Mouse (Mus musculus): ENCODE measurements around the gene Nfil3.

GRCm38 (mm10) chr13:53008489-53009184, 27.8 kb upstream of the Nfil3 start:
- TF ChIP-seq MAFK (IDR thresholded peaks at IDR 0.05; ENCODE audit: insufficient read depth, low read depth, low read length): no peak
- no peak for TF ChIP-seq HCFC1 (IDR thresholded peaks at IDR 0.05; ENCODE audit: borderline replicate concordance, insufficient read depth, low read length)
- no peak for TF ChIP-seq ZNF384 (IDR thresholded peaks at IDR 0.05; ENCODE audit: low read depth, low read length)
- no peak for TF ChIP-seq ZC3H11A (IDR thresholded peaks at IDR 0.05; ENCODE audit: borderline replicate concordance, low read depth, low read length)
- TF ChIP-seq CHD2 (IDR thresholded peaks at IDR 0.05; ENCODE audit: low read depth, low read length): no peak

All from ES-E14 (cell line).